Mouse (Mus musculus) urinary bladder, adult 2 months (tissue): Measurements from ENCODE around the gene Myo1d. TPM values are rescaled to one million over a fixed set of nuclear protein-coding genes. Genes with fewer than 3 reads are reported as not detected.

Source experiments
- DNase-seq: peaks from one replicate; pipeline ENCODE4 v3.0.0; 2022; ENCODE audit warnings: low spot score
- polyA plus RNA-seq: library from polyadenylated mRNA; depleted of rRNA; stranded (reverse); fragments of >200 nt; gene quantifications from 2 replicates; pipeline ENCODE4 v1.2.3, GENCODE M21; 2012

Myo1d gene
- polyA plus RNA-seq, 1 experiment = 23.3 TPM

DNA sequence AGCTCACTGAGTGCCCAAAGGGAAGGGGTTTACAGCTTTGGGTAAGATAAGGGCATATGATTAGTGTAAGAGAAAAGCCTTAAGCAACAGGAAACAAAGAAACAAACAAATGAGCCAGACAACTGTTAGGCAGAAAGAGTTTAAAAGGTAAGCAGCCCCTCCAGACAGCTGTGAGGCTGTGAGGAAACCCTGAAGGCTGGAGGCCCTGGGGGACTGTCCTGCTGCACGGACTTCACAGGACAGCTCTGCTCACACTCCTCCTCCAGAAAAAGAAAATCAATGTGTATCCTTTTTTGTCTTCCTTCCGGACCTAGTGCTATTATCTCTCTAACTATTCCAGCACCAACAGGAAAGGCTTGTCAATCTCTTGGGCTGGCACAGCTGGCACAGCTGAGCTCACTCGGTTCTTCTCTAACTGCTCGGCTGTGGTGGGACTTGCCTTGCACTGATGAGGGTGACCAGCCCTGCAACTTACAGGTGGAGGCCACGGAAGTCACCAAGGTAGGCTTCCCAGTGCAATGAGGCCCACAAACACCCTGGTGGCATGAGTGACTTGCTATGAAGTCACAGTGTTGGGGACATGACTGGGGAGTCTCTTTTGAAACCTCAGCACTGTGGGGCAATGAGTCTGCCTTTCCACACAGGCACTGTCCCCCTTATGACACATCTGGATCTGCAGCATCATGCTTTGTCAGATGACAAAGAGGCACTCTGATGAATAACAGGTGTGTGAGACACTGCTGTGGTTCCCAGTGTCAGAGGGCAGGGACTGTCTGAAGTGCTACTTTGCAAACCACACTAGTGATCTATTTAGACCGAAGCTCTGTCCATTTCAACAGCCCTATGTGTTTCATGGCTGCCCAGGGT is 275.1 kb downstream of the Myo1d start:
- DNase-seq = no peak

DNA sequence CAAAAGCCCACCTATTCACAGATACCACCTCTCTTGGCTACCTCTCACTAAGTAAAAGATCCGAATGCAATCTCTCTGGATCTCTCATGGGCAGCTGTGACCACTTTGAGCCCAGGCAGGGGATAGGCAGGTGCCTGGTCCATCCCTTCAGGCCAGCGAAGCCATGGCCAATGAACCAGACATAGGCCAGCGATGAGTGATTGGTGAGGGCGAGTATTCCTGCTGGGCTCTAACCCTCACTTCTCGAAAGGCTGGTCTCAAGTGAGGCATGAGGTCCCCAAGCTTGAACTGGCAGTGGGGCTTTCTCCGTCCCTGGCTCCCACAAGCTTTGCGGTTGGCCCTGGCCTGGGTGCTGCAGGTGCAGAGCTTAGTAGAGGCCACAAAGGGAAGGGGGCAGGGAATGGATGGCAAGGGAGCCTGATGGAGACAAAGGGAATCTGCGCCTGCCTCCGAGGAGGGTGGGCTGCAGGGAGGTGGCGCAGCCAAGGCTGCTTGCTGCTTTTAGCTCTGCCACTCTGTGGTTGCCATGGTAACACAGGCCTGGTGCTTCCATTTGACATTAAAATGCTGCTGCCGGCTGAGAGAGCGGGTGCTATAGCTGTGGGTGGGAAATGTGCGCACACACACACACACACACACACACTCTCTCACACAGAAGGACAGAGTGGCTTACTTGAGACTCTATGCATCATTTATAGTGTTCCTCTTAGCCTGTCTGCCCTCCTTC is 275.9 kb downstream of the Myo1d start:
- no peak for DNase-seq

DNA sequence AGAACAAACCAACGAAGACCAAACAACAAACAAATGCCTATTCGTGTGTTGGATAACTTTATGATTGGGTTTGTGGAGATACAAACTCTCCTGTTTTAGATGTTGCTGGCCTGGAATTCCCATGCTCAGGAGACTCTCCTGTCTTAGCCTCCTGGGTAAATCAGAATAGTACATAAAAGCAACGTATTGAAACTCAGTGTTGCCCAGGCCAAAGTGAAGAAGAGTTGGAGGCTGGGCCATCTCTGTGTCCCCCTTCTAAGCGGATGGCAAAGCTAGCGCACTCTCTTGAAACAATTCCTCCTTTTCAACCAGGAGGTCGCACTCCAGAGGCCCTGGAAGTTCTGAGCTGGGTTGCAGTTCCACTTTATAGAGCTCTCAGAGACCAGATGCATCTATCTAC is 276.5 kb downstream of the Myo1d start:
- no peak for DNase-seq

DNA sequence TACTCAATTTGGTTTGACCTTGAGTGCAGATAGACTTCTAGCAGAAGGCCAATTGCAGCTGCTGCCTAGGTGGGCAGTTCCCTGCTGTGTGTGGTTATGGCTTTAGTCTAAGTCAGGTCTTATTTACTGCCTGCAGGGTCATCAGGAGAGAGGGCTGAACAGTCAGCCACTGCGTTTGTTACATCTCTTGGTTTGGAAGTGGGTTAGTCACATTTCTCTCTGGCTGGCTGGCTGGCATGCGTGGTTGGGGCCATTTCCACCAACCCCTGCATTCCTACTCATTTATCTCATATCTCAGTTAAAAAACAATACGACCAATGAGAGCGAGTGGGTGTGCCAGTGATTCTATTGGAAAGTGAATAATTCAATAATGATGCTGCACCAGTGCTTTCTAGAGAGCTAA is 280.3 kb downstream of the Myo1d start:
- DNase-seq = no peak

DNA sequence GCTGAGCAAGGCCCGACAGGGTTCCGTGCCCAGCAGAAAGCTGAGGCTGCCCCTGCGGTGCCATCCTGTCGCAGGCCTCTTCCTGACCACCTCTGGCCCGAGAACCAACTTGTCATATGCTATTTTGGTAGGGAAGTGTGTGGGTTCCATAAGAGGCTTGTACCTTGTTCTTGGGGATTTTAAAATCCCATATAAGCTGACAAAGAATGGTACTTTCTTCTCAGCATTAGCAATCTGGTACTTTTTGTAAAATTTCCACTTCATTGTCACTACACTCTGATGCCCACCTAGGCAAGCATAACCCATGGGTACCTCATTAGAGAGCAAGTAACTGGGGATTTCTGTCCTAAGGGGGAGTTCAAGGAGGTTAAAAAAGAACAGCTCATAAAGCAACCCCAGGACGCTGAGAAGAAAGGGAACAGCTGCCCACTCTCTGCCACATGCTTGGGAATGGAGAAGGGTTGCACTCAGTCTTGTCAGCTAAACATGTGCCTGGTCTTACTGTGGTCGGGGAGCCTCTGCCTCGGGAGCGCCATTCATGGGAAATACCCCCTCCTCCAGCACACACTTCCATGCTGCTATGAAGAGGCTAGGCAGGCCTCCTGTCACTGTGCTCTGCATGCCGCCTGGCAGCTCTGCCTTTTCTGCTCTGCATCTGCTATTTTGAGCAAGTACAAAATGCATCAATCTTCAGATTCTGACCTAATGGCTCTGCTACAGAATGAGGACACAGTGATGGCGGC is 281.3 kb downstream of the Myo1d start:
- DNase-seq = no peak

DNA sequence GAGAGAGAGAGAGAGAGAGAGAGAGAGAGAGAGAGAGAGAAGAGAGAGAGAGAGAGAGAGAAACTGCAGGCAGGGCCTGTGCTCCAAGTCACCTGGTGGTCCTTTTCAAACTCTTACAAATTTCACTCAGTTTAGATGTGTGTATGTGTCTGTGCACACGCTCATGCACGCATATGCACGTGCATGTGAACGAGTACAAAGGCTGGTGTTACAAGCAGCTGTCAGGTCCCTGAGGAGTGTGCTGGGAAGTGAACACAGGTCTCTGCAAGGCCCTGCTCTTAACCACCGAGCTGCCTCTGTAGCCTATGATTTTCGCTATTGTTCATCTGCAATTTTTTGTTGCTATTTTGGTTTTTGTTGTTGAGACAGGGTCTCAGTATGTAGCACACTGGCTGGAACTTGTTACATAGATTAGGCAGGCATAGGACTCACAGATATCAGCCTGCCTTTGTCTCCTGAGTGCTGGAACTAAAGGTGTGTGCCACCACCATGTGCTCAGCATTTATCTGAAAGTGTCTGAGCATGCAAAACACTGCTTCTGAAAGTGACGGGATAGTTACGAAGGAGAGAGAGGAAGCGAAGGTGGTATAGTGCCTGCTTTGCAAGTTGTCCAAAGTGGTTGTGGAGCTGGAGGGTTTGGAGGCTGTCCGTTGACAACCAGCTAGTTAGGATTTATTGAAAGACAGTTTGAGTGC is 282.5 kb downstream of the Myo1d start:
- no peak for DNase-seq

DNA sequence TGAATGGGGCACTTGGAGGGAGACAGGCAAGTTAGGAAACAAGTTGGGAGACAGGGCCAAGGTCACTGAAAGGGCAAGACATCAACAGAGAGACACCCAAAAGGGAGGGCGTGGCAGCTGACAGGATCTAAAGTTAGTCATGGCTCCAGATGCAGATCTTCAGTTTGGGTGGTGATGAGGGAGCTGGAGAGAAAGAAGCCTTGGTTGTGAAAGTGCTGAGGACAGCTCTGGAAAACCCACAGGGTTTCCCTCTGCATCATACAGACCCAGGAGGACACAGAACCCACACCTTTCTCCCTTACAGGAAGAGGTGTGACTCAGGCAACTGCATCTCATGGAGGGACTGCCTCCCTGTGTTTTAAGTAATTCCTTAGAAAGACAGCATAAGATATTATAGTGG is 283.2 kb downstream of the Myo1d start:
- no peak for DNase-seq

DNA sequence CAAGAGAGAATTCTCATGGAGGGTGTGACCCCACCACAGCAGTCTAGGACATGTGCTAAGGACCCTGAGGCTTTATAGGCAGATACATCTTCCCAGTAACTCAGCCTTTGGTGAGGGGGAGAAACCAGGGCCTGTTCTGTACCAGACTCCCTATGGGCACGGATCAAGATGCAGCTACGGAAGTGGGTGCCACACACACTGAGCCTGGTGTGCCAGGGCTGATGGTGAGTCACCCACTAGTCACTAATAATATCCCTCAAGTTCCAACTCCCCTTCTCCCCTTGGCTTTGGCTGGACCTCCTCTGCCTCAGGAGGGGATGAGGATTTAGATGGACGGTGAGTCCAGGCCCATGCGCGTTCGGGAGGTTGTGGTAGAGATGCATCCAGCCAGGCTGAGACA is 283.9 kb downstream of the Myo1d start:
- no peak for DNase-seq

DNA sequence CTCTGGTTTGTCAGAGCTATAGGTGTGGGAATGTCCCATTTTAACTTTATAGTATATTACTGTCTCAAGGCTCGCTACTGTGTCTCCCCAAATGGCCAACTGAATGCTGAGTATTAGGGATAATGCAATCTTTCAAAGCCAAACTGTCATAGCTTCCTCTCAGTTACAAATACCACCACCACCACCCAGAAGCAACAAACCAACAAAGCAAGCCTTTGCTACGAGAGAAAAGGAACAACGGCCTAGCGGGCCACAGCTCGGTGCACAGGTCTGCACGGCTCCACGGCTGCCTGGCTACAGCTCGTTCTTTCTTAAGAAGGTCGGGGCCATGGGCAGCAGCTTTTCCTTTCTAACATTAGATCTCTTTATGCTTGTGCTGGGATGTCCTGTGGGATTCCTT is 285.0 kb downstream of the Myo1d start:
- DNase-seq = no peak

DNA sequence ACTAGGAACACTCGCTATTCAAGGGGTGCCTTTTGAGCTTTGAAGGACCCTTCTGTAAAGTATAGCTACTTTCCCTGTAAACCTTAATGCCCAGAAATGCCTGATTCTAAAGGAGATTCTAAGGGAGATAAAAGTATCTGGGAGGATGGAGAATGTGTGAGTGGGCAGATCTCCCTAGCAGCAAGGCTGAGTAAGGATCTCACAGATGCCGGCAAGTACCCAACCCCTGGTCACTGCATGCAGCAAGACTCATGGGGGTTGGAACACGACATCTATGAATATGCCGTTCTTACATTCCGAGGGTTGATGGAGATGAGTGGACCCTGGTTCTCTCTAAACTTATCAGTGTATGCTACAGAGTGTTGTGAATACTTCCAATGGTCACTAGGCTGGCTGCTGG is 286.6 kb downstream of the Myo1d start:
- no peak for DNase-seq

DNA sequence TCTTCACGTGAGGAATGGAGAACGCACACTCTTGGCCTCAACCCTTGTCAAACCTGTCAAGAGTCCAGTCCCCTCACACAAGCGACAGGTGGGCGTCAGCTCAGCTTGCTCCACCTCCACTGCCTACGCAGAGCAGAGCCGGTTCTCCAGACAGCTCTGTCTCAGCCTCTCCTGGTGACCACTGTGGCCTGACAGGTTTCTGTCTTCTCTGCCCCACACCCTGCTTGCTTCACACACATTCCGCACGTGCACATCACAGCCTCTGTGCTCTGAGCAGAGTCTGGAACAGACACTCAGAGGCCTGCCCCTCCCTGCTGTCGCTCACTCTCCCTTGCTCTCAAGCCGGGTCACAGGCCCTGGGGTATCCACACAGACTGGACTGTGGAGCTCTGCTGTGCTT is 289.0 kb downstream of the Myo1d start:
- no peak for DNase-seq

DNA sequence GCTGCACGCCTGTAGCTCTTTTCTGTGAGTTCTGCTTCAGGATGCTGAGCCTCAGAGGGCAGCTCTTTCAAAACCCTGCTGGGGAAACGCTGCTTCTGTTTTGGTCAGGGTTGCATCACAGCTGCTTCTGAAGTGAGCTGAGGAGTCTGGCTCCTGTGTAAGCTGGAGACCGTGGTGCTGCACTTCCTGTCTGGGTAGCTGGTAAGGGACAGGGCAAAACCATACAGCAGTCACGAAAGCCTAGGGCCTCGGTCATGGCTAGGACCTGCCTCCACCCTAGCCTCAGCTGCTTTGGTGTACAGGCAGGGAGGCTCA is 290.0 kb downstream of the Myo1d start:
- DNase-seq = no peak

DNA sequence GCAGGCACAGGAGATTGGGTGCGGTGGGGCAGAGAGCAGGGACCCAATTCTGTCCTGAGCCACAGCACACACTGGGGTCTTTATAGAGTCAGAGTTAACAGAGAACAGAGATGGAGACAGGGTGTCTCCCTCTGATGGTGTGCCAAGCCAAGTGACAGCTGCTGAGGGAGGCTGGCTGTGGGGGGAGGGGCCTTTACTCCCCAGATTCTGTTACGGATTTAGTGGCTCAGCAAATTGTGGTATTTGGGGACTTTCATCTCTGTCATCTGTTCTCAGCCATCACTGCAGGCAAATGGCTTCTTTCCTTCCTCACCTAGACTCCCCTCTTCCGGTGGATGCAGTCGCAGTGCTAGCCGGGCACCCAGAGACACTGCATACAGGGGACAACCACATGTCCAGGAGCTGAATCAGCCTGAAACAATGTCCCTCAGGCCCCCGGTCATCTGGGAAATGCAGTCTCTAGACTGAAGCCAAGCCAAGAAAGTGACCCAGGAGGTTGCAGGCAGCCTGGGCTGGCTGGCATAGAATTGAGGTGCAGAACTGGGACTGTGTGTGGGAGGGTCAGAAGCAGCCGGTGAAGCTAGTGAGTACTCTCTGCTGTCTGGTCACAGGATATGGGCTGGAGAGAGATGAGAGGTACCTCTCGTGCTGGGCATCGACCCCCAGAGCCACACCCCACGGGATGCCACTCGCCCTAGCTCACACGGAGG is 290.5 kb downstream of the Myo1d start:
- no peak for DNase-seq

DNA sequence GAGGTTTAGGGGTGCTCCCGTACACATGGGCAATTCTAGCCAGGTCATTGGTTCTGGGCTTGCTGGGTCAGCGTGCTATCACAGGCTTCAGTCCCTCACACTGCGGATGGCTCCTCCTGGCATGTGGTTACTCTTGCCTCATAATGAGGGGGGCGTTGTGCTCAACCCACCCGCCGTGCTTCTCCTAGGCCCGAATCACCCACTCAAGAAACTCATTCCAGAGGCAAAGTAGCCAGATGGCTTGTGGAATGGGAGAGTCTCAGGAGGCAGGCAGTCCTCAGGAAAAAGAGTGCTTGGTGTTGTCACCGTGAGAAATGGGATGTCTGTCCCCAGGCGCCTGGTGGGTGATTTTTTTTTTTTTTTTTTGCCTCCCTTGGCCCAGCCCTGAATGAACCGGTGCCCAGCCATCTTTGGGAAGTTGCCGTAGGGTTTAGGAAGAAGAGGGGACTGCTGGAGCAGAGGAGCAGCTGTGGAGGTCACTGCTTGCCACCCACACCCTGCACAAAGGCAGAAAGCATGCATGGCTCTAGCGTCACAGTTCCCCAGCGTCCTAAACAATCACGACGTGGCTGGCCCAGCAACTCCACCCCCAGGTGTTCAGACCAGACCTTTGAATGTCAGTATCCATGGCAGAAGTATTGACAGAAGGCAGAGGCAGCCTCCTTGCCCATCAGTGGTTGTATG is 291.8 kb downstream of the Myo1d start:
- no peak for DNase-seq

DNA sequence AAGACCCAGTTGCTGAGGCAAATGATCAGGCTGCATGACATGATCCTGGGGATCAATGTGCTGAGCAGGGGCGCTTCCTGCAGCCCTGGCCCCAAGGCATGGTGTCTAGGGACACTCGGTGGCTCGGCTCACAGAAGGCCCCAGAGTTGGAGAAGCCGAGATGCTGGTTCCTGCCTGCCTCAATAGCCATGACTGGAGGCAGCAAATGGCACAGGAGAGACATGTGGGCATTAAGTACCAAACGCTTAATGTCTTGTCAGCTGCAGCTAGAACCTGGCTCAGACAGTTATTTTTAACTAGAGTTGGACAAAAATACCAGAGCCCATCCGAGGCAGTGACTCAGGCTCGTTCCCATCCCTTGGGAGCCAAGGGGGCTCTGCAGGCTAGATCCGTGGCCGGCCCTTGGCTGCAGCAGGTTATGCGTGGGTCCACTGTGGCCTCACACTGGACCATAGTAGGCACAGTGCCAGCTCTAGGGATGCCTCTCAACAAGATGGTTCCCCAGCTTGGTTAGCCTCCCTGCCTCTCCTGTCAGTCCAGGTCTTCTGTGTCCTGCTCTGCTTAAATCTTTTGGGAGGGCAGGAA is 294.1 kb downstream of the Myo1d start:
- DNase-seq = no peak

DNA sequence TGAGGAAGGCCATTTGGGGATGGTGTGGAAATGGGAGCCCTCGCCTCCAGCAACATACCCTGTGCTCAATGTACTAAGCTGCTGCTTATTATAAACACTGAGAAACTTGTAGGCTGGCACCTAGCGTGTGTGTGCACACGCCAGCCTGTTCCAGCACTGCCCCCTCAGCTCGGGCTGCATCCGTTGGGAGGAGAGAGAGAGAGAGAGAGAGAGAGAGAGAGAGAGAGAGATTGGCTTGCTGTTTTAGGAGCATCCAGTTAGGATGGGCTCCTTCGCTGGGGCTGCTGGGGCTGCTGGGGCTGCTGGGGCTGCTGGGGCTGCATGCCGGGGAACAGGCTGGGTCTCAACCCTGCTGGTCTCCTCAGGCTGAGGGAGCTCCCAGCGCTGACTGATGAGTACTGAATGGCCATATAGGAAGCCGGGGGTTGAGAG is 294.7 kb downstream of the Myo1d start:
- DNase-seq = no peak

DNA sequence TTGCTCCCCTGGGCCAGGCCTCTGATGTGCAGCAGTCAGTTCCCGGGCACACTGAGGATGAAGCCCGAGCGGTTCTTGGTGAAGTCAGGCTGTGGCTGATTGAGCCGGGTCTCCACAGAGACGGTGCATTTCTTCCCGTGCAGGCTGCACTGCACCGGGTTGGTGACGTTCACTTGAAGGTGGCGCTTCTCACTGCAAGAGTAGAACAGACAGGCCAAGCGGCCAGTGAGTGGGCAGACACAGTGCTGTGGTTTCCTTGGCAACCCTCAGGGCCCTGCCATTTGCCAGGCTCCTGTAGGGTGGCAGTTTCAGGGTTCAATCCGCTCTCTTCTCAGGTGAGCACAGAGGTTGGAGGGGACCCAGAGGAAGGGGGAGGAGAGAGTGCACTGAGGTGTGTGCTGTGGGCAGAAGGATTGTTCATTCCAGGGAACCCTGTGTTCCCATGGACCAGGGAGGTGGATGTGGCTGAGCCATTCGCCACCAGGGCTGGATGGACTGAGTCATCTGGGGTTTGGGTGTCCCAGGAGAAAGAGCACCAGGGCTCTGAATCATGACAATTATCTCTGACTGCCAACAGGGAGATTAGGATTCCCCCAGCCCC is 295.5 kb downstream of the Myo1d start:
- no peak for DNase-seq

DNA sequence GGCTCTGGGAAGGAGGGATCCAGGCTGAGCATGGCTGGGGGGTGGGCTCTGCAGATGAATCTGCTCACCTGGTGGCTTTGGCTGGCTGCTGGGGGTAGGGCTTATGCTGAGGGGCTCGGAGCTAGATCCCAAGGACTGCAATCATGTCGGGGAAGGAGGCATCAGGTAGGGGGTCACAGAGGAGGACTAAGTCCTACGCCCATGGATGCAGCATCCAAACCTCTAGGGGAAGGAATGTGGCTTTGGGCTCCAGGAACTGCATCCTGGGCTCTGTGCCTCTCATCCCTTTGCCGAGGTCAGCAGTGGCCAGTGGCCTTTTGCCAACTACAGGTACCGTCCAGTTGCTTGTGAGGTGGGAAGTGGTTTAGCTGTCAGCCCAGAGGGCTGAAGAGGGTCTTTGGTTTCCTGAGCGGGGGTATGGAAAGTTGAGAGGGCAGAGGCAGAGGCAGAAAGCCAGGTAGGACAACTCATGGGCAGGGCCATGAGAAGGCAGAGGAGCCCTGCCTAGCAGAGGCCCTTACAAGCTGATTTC is 296.2 kb downstream of the Myo1d start:
- no peak for DNase-seq

DNA sequence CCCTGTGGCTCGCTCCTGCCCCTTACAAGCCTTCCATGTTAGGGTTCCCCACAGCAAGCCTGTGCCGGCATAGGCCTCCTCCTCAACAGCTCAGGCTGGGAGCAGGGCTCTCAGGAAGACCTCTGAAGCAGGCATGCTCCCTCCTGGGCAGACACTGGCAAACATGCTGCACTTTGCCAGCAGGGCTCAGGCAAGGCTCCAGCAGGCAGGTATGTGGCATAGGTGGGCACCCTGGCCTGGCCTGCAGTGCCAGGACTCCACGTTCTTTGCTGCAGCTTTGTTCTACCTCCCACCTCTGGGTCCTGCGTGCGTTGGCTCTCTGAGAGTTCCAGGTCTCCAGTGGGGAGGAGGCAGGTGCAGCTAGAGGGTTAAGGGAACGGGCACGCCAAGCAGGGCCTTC is 296.9 kb downstream of the Myo1d start:
- DNase-seq = no peak

DNA sequence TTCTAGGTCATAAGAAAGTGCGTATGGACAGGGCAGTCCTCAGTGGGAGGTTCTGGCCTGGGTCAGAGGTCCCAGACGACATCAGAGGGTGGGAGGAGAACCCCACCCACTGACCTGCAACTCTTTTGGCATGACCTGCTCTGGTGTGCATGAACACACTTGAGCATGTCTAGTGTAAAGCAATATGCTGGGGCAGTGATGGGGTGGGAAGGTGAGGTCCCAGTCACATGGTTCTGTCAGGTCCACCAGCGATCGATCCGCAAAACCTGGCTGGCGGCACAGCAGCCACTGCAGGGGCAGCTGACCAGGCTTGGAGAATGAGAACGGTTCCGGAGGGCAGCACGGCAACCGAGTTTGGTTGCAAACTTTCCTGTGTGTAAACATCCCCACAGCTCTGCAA is 297.5 kb downstream of the Myo1d start:
- no peak for DNase-seq
